Mouse (Mus musculus) ES-E14 (cell line): Measurements from ENCODE around the gene Rtraf.

ENCODE experiments used
- ZC3H11A ChIP-seq: IDR thresholded peaks from 2 replicates; pipeline ENCODE4 v1.6.1; 2012; ENCODE audit warnings: low read depth, mild to moderate bottlenecking, inconsistent platforms, low read length, borderline replicate concordance
- ZNF384 ChIP-seq: IDR thresholded peaks from 2 replicates; pipeline ENCODE4 v1.6.1; 2012; ENCODE audit warnings: low read depth, low read length, inconsistent platforms

- TF ChIP-seq ZNF384: no peak
- TF ChIP-seq ZC3H11A: no peak
Measured at GRCm38 (mm10) chr14:19785797-19786588, 37.6 kb downstream of the Rtraf start.
